Mouse (Mus musculus) liver, embryonic 16.5 days (tissue): Measurements from ENCODE around the gene C1qtnf5. TPM values are rescaled to one million over a fixed set of nuclear protein-coding genes. Genes with fewer than 3 reads are reported as not detected.

Experiments used
- ATAC-seq: fragments of 200-750 bp; cut with Nextera tagmentation; 2 replicates; pipeline ENCODE4 v1.8.0; 2017; ENCODE audit warnings: low read depth, mild to moderate bottlenecking, moderate number of reproducible peaks, moderate library complexity
- H3K27ac ChIP-seq: fragments of 300-500 bp; sonication (generic); 2 replicates; pipeline ENCODE4 v1.5.1; 2014; ENCODE audit warnings: mild to moderate bottlenecking, low read length
- H3K27me3 ChIP-seq: fragments of 300-500 bp; sonication (generic); 2 replicates; pipeline ENCODE4 v1.6.1; 2014; ENCODE audit warnings: low read depth, low read length, mixed read lengths; ENCODE audit not compliant: control insufficient read depth, insufficient read depth
- H3K36me3 ChIP-seq: fragments of 300-500 bp; sonication (generic); 2 replicates; pipeline ENCODE4 v1.6.1; 2014; ENCODE audit warnings: mild to moderate bottlenecking; ENCODE audit not compliant: control insufficient read depth, insufficient read depth
- H3K4me1 ChIP-seq: fragments of 300-500 bp; sonication (generic); 2 replicates; pipeline ENCODE4 v1.6.1; 2014; ENCODE audit warnings: low read depth, low read length, mixed read lengths; ENCODE audit not compliant: control insufficient read depth
- H3K4me2 ChIP-seq: fragments of 300-500 bp; sonication (generic); 2 replicates; pipeline ENCODE4 v1.6.1; 2014; ENCODE audit warnings: low read depth, low read length, mixed read lengths
- H3K4me3 ChIP-seq: fragments of 300-500 bp; sonication (generic); 2 replicates; pipeline ENCODE4 v1.5.1; 2014; ENCODE audit warnings: low read depth, mild to moderate bottlenecking, low read length
- H3K9ac ChIP-seq: fragments of 300-500 bp; sonication (generic); 2 replicates; pipeline ENCODE4 v1.6.1; 2014; ENCODE audit warnings: low read depth, low read length
- H3K9me3 ChIP-seq: fragments of 300-500 bp; sonication (generic); replicated peaks from 2 replicates; pipeline ENCODE4 v1.6.1; 2016; ENCODE audit warnings: low read length; ENCODE audit not compliant: control insufficient read depth
- WGBS: fragments of 180-500 bp; shearing (Covaris S2); extraction: QIAGEN DNeasy Blood & Tissue Kit; methylation state at CpG from one replicate; pipeline ENCODE4 v1.1.7; 2014; ENCODE audit not compliant: insufficient replicate concordance; 5-methylcytosine and 5-hydroxymethylcytosine counted together
- polyA plus RNA-seq: library from polyadenylated mRNA; unstranded; fragments of >200 nt; fragmentation: Nextera tagmentation; extraction: Ambion mirVana; gene quantifications from 2 replicates; pipeline ENCODE4 v1.2.1, GENCODE M21; 2015

C1qtnf5 gene
- polyA plus RNA-seq, 1 experiment from 2014 or later = 0.52 TPM

DNA sequence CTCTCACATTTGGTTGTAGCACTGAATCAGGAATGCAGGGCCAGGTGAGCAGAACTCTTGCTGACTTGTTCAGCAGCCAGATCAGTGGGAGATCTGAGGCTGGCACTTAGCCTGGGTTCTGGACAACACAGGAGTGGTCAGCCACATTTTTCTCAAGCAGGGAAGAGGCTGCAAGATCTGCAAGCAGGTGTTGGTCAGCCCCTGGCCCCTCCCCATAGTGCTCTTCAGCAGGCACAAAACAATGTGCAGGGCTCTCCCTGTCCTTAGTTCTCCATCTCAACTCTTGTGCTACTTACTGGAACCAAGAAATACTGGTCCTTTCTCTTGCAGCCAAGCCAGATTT is 37.6 kb downstream of the C1qtnf5 start:
- H3K27ac ChIP-seq = no peak overlapping the region

DNA sequence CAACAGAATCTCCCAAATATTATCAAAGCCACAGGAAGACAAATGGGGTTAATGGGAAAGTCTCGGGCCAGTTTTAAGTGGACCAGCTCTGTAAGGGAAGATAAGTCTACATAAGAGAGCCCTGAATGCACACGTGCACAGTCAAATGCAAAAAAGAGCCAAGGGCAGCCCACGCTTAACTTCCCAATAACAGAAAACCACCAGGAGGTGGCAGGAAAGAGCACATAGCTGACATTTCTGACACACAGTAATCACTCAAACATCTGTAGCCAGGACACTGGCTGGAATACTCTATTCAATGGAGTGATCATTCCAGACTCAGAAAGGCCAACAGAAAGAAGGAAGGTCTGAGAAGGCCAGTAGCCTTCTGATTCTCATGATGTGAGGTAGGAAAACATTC is 40.2 kb downstream of the C1qtnf5 start:
- H3K4me2 ChIP-seq = no peak overlapping the region
- no peak overlapping the region for H3K9ac ChIP-seq
- H3K36me3 ChIP-seq = peaks cover 3% of the 10 kb centered on the region
- ATAC-seq = no peak
- no peak overlapping the region for H3K27ac ChIP-seq
- no peaks in the 10 kb centered on the region for H3K9me3 ChIP-seq
- no peak overlapping the region for H3K4me3 ChIP-seq
- H3K27me3 ChIP-seq = no peaks in the 10 kb centered on the region
- 48% methylated on average over 3 of the region's 3 CpGs for WGBS
- H3K4me1 ChIP-seq = no peaks in the 10 kb centered on the region

More for the DNA sequence above, 37.6 kb downstream of the C1qtnf5 start:
- ATAC-seq = no peak
- Histone ChIP-seq H3K9me3 (no peaks in the 10 kb centered on the region), H3K4me3 (no peak overlapping the region), H3K27me3 (no peaks in the 10 kb centered on the region), H3K4me2 (no peak overlapping the region), H3K9ac (no peak overlapping the region), H3K4me1 (no peaks in the 10 kb centered on the region), H3K36me3 (no peaks in the 10 kb centered on the region; the same call in 1 of the 2 replicates)

Other genes starting within 250 kb of the C1qtnf5 start
- gene Thy1, start 63.9 kb upstream of the C1qtnf5 start, polyA plus RNA-seq = 0.19 and 0.38 TPM in 2 replicates
- 2.7 and 3.2 TPM in 2 replicates for gene Usp2, start 40.2 kb upstream of the C1qtnf5 start, polyA plus RNA-seq
- gene Mfrp, start 5.5 kb upstream of the C1qtnf5 start, polyA plus RNA-seq = 0.04 TPM in 1 of 2 replicates, not detected in the other
- gene Gm49380, start 6.3 kb downstream of the C1qtnf5 start, polyA plus RNA-seq = 0.07 TPM in 1 of 2 replicates, not detected in the other
- 27.1 and 32.3 TPM in 2 replicates for gene Rnf26, start 6.3 kb downstream of the C1qtnf5 start, polyA plus RNA-seq
- gene Mcam, start 27.2 kb downstream of the C1qtnf5 start, polyA plus RNA-seq = 4.5 and 5.6 TPM in 2 replicates
- 4.4 and 5.0 TPM in 2 replicates for gene Cbl, start 126.8 kb downstream of the C1qtnf5 start, polyA plus RNA-seq
- gene Ccdc153, start 133.4 kb downstream of the C1qtnf5 start, polyA plus RNA-seq = not detected in 2 replicates
- gene Pdzd3, start 144.2 kb downstream of the C1qtnf5 start, polyA plus RNA-seq = 0.04 and 0.14 TPM in 2 replicates
- gene Nlrx1, start 161.4 kb downstream of the C1qtnf5 start, polyA plus RNA-seq = 4.3 and 5.0 TPM in 2 replicates
- 16.0 and 17.9 TPM in 2 replicates for gene Abcg4, start 181.4 kb downstream of the C1qtnf5 start, polyA plus RNA-seq
- gene Hinfp, start 198.4 kb downstream of the C1qtnf5 start, polyA plus RNA-seq = 10.1 and 12.6 TPM in 2 replicates
- 7.8 and 9.1 TPM in 2 replicates for gene C2cd2l, start 213.0 kb downstream of the C1qtnf5 start, polyA plus RNA-seq
- 17.5 and 20.1 TPM in 2 replicates for gene Dpagt1, start 218.8 kb downstream of the C1qtnf5 start, polyA plus RNA-seq
- 191 and 216 TPM in 2 replicates for gene H2afx, start 227.4 kb downstream of the C1qtnf5 start, polyA plus RNA-seq
- gene Hmbs, start 237.0 kb downstream of the C1qtnf5 start, polyA plus RNA-seq = 1,376 and 1,388 TPM in 2 replicates